Mouse (Mus musculus): Measurements from ENCODE around the gene Zfp87.

- TF ChIP-seq EP300 (IDR thresholded peaks at IDR 0.05; ENCODE audit: low read length): no peak
- TF ChIP-seq HCFC1 (IDR thresholded peaks at IDR 0.05; ENCODE audit: low read depth, low read length): no peak
- TF ChIP-seq TCF12 (IDR thresholded peaks at IDR 0.05; ENCODE audit: low read depth, low read length): no peak
- peak in 1 of 2 experiments; percentile 56; a peak in 2 of 4 replicates for TF ChIP-seq CTCF (conservative IDR thresholded peaks at IDR 0.05 in 1 of 2, IDR thresholded peaks at IDR 0.05 in 1 of 2; ENCODE audit: low read depth in 2 of 2, low read length in 2 of 2)
- TF ChIP-seq POLR2A (IDR thresholded peaks at IDR 0.05; ENCODE audit: low read depth, low read length): no peak
- TF ChIP-seq MAFK (IDR thresholded peaks at IDR 0.05; ENCODE audit: insufficient replicate concordance, low read length): no peak
Observed at GRCm38 (mm10) chr13:67481528-67481927, 44.4 kb downstream of the Zfp87 start.
